9 mouse cellular contexts compared by ENCODE assay signal in genomic region chr2:44952830-44953422, GRCm38 (mm10). TPM values are rescaled to one million over a fixed set of nuclear protein-coding genes. Genes with fewer than 3 reads are reported as not detected.
DNase-seq lines count a peak whose midpoint lies in the region; ATAC-seq and TF ChIP-seq lines count a peak whose summit lies in the region.
"Had no signal": no experiment of that assay in that cellular context is flagged by ENCODE, and none has a peak within 500 bp of the region (broad histone marks: within the 10 kb centered on the region; RNA-seq: fewer than 3 reads in every experiment).

No protein-coding gene starts in this region.

- no peaks in the 10 kb centered on the region for H3K27me3 ChIP-seq in lung, embryonic 14.5 days (ENCODE audit: insufficient read depth, low read length)
- H3K27me3 ChIP-seq in embryonic facial prominence, embryonic 10.5 days (replicated peaks; ENCODE audit: low read depth, poor library complexity, severe bottlenecking) = no peaks in the 10 kb centered on the region
- no peaks in the 10 kb centered on the region for H3K27me3 ChIP-seq in intestine, postnatal 0 days (replicated peaks; ENCODE audit: control insufficient read depth, insufficient read depth, low read length)
- H3K27me3 ChIP-seq: limb, embryonic 12.5 days had no signal

- no peak for TF ChIP-seq CTCF in lung, embryonic 14.5 days (IDR thresholded peaks at IDR 0.05; ENCODE audit: low read depth)
- no peak for TF ChIP-seq CTCF in intestine, postnatal 0 days (IDR thresholded peaks at IDR 0.05; ENCODE audit: low read depth)

- no peaks in the 10 kb centered on the region for H3K36me3 ChIP-seq in lung, embryonic 14.5 days (ENCODE audit: insufficient read depth)
- no peaks in the 10 kb centered on the region for H3K36me3 ChIP-seq in embryonic facial prominence, embryonic 10.5 days (replicated peaks)
- H3K36me3 ChIP-seq in intestine, postnatal 0 days (ENCODE audit: control insufficient read depth, insufficient read depth) = no peaks in the 10 kb centered on the region
- H3K36me3 ChIP-seq: limb, embryonic 12.5 days had no signal

- H3K4me1 ChIP-seq in lung, embryonic 14.5 days (ENCODE audit: insufficient read depth) = peaks cover 8% of the 10 kb centered on the region; the same call in 1 of the 2 replicates
- H3K4me1 ChIP-seq in embryonic facial prominence, embryonic 10.5 days = peaks cover 16% of the 10 kb centered on the region
- 0 out of 2 replicates have a peak, but pooled peaks cover 7% of the 10 kb centered on the region for H3K4me1 ChIP-seq in intestine, postnatal 0 days (replicated peaks; ENCODE audit: control insufficient read depth, insufficient read depth, low read length)

- 0 out of 2 replicates have a peak overlapping the region, but pooled peaks have one; percentile 16 for H3K27ac ChIP-seq in lung, embryonic 14.5 days (ENCODE audit: low read depth)
- H3K27ac ChIP-seq in embryonic facial prominence, embryonic 10.5 days (replicated peaks) = 0 out of 2 replicates have a peak overlapping the region, but pooled peaks have one; percentile 31
- H3K27ac ChIP-seq in intestine, postnatal 0 days (ENCODE audit: low read depth, low read length) = no peak overlapping the region
- H3K27ac ChIP-seq: limb, embryonic 12.5 days had no signal

- no peak overlapping the region for H3K4me2 ChIP-seq in lung, embryonic 14.5 days
- no peak overlapping the region for H3K4me2 ChIP-seq in intestine, postnatal 0 days (replicated peaks; ENCODE audit: low read depth)
- H3K4me2 ChIP-seq: limb, embryonic 12.5 days had no signal

- no peaks in the 10 kb centered on the region for H3K9me3 ChIP-seq in lung, embryonic 14.5 days (ENCODE audit: low read depth, low read length)
- H3K9me3 ChIP-seq in embryonic facial prominence, embryonic 10.5 days = no peaks in the 10 kb centered on the region
- no peaks in the 10 kb centered on the region for H3K9me3 ChIP-seq in intestine, postnatal 0 days (ENCODE audit: control insufficient read depth)
- H3K9me3 ChIP-seq: limb, embryonic 12.5 days had no signal

- ATAC-seq in lung, embryonic 14.5 days (ENCODE audit: insufficient read depth) = peak; percentile 66; the same call in 1 of the 2 replicates
- ATAC-seq in intestine, postnatal 0 days = peak; percentile 22; the same call in 1 of the 2 replicates

- WGBS in lung, embryonic 14.5 days = 42% methylated on average over 6 of the region's 6 CpGs
- 25% methylated on average over 6 of the region's 6 CpGs for WGBS in embryonic facial prominence, embryonic 10.5 days
- 40% methylated on average over 6 of the region's 6 CpGs for WGBS in intestine, postnatal 0 days

- peak; percentile 48 for DNase-seq in lung, embryonic 14.5 days
- no peak for DNase-seq in lung, postnatal 10 days
- peak; percentile 22 for DNase-seq in embryonic facial prominence, embryonic 10.5 days (ENCODE audit: low spot score)
- DNase-seq in lung, postnatal 25 days (ENCODE audit: low spot score) = peak; percentile 32
- DNase-seq in natural killer cell, adult 2 months (ENCODE audit: low spot score in 2 of 2) = no peak
- DNase-seq in right cerebral cortex, postnatal 10 days (ENCODE audit: low spot score in 2 of 2) = no peak
- no peak for DNase-seq in cerebellum, postnatal 36 days

- no peak overlapping the region for H3K4me3 ChIP-seq in lung, embryonic 14.5 days (ENCODE audit: low read depth, low read length)
- no peak overlapping the region for H3K4me3 ChIP-seq in embryonic facial prominence, embryonic 10.5 days
- no peak overlapping the region for H3K4me3 ChIP-seq in intestine, postnatal 0 days (ENCODE audit: low read depth, low read length)
- H3K4me3 ChIP-seq: limb, embryonic 12.5 days had no signal

- no peak overlapping the region for H3K9ac ChIP-seq in lung, embryonic 14.5 days
- H3K9ac ChIP-seq in intestine, postnatal 0 days (ENCODE audit: low read depth, low read length) = no peak overlapping the region
- H3K9ac ChIP-seq: limb, embryonic 12.5 days had no signal

RNA-seq across cellular contexts. Expression of gene Gtdc1, which starts 25.5 kb away (rescaled TPM):
- polyA plus RNA-seq in lung, embryonic 14.5 days (2014; fragmentation: Nextera tagmentation; extraction: Ambion mirVana) = 14.2 and 15.2 TPM in 2 replicates
- 8.4 and 9.2 TPM in 2 replicates for polyA plus RNA-seq in embryonic facial prominence, embryonic 10.5 days (2016; fragmentation: Nextera tagmentation; extraction: Ambion mirVana)
- 5.7 and 6.4 TPM in 2 replicates for polyA plus RNA-seq in intestine, postnatal 0 days (2015; fragmentation: Nextera tagmentation; extraction: Ambion mirVana)

Comparison
In these comparisons a context has a peak if more than half of its experiments do, and no peak if none do; other contexts are left out.
1. DNase-seq: peak in lung, embryonic 14.5 days (single experiment), embryonic facial prominence, embryonic 10.5 days (single experiment) and lung, postnatal 25 days (single experiment); none in lung, postnatal 10 days (single experiment), natural killer cell, adult 2 months (0 of 2), right cerebral cortex, postnatal 10 days (0 of 2) and cerebellum, postnatal 36 days (0 of 2).